Mouse (Mus musculus): ENCODE data around the gene Gm43191.

GRCm38 (mm10) chr3:116703835-116704234 lies 22.8 kb upstream of the Gm43191 start:
- TF ChIP-seq MAFK (IDR thresholded peaks at IDR 0.05; ENCODE audit: insufficient read depth, low read depth, low read length) (no peak), CHD2 (IDR thresholded peaks at IDR 0.05; ENCODE audit: low read depth, low read length) (no peak), ZC3H11A (IDR thresholded peaks at IDR 0.05; ENCODE audit: borderline replicate concordance, low read depth, low read length) (no peak), ZNF384 (IDR thresholded peaks at IDR 0.05; ENCODE audit: low read depth, low read length) (no peak)

Data from ES-E14 (cell line).